Mouse (Mus musculus) bone marrow, adult 2 months (tissue): ENCODE results near the gene Sgms1. TPM values are rescaled to one million over a fixed set of nuclear protein-coding genes. Genes with fewer than 3 reads are reported as not detected.

Experiments used
- H3K27ac ChIP-seq: fragments of 200-500 bp; 2 replicates; pipeline ENCODE4 v1.5.1; 2012; ENCODE audit warnings: low read depth, mild to moderate bottlenecking, control low read depth, inconsistent platforms, low read length; ENCODE audit not compliant: control insufficient read depth, poor library complexity, insufficient read depth
- H3K4me1 ChIP-seq: fragments of 200-500 bp; 2 replicates; pipeline ENCODE4 v1.6.1; 2011; ENCODE audit warnings: low read length; ENCODE audit not compliant: control insufficient read depth, insufficient read depth
- H3K4me3 ChIP-seq: fragments of 200-500 bp; replicated peaks from 2 replicates; pipeline ENCODE3; 2011; ENCODE audit warnings: mild to moderate bottlenecking, low read depth, low read length, control low read depth; ENCODE audit not compliant: control insufficient read depth
- CTCF ChIP-seq: fragments of 200-500 bp; IDR thresholded peaks from 2 replicates; pipeline ENCODE4 v1.5.1; 2011; ENCODE audit warnings: low read length, control low read depth; ENCODE audit not compliant: control insufficient read depth, insufficient read depth
- POLR2A ChIP-seq: fragments of 200-500 bp; IDR thresholded peaks from 2 replicates; pipeline ENCODE4 v1.6.1; 2011; ENCODE audit warnings: low read depth, mild to moderate bottlenecking, control low read depth, low read length, borderline replicate concordance; ENCODE audit not compliant: control insufficient read depth
- WGBS: fragments of 180-500 bp; shearing (Covaris S2); methylation state at CpG from one replicate; pipeline ENCODE4 v1.1.7; 2018; 5-methylcytosine and 5-hydroxymethylcytosine counted together
- polyA plus RNA-seq: library from polyadenylated mRNA; stranded (reverse); fragments of >200 nt; gene quantifications from 2 replicates; pipeline ENCODE4 v1.2.4, GENCODE M21; 2011; ENCODE audit warnings: low replicate concordance; ENCODE audit not compliant: missing spikeins, insufficient read depth, insufficient read length

The Sgms1 gene
- polyA plus RNA-seq, 1 experiment, result 19.7 TPM

DNA sequence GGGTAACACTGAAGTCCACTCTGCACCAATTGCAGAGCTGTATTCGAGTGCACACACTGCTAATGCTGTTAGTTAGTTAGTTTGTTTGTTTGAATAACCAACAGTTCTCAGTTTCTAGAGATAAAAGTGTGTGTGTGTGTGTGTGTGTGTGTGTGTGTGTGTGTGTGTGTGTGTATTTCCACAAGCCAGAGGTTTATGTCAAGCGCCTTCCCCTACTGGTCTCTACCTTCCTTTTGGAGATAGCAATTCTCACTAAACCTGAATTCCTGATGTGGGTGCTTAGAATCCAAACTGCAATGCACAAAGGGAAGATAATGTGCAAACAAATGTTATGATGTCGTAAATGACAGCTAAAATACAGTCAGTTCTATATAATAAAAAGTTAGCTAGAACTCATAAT lies 131.9 kb downstream of the Sgms1 start:
- Histone ChIP-seq H3K27ac (no peak overlapping the region; the same call in 1 of the 2 replicates), H3K4me3 (no peak overlapping the region), H3K4me1 (peaks cover 11% of the 10 kb centered on the region; the same call in 1 of the 2 replicates)
- 60% methylated on average over 3 of the region's 3 CpGs for WGBS
- no peak for TF ChIP-seq CTCF
- TF ChIP-seq POLR2A, result no peak

DNA sequence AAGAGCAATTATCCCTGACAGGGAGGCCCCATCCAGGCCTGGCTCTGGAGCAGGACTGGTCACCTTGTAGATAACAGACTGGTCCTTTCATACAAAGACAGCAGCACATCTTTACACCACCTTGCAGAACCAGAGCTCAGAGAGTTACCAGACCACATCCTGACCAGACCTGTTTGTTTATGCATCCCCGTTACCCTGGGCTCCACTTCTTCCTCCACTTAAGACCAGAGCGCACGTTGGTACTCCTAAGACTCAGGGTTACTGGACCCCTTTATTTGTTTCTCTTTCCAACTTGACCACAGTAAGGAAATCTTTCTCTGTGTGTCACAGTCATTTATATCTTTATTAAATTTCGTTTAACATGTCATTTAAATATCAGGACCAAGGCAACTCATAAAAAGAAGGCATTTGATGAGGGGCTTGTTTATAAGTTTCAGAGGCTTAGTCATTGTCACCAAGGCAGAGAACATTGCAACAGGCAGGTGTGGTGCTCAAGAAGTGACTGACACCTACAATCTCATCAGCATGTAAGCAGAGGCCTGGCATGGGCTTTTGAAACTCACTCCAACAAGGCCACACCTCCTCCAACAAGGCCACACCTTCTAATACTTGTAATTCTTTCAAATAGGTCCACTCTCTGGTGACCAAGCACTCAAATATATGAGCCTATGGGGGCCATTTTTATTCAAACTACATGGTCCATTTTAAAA lies 132.7 kb downstream of the Sgms1 start:
- WGBS, result 36% methylated on average over 4 of the region's 4 CpGs
- TF ChIP-seq CTCF (no peak), POLR2A (no peak)
- peaks cover 12% of the 10 kb centered on the region; the same call in 1 of the 2 replicates for H3K4me1 ChIP-seq
- no peak overlapping the region for H3K4me3 ChIP-seq
- peak overlapping the region; percentile 27 for H3K27ac ChIP-seq

DNA sequence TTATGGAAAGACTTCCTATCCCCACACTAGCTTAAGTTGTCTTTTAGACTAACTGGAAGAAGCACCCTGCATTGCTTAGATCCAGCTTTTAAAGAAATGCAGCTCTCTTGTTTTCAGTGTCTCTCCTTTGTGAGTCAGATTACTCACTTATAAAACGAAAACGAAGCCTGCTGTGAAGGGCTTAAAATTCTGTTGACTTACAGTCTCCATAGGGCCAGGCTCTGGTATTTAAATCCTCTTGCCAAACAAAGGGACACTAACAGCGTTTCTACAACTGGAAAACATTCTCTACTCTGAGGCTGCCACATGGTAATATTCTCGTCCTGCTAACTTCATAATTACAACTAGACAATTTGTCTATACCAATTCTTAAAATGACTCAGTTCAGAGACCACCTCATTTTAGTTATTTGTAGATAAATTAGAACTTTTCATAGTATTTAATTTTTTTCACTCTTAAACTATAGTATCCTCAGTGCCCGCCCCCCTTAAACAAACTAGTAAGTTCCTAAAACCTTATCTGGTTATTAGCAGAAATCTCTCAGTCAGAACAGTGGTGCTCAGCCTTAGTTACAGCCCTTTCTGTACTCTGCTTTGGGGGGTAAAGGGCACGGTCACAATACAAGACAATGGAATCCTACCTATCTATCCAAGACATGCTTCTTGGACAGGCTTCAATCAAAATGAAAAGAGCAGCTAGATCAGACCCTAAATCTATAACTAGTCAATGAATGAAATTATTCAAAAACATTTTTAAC lies 133.9 kb downstream of the Sgms1 start:
- Histone ChIP-seq H3K4me1 (peaks cover 12% of the 10 kb centered on the region; the same call in 1 of the 2 replicates), H3K4me3 (no peak overlapping the region), H3K27ac (peak overlapping the region; percentile 36; the same call in 1 of the 2 replicates)
- TF ChIP-seq POLR2A (no peak), CTCF (no peak)
- WGBS, result 45% methylated on average over 6 of the region's 6 CpGs

DNA sequence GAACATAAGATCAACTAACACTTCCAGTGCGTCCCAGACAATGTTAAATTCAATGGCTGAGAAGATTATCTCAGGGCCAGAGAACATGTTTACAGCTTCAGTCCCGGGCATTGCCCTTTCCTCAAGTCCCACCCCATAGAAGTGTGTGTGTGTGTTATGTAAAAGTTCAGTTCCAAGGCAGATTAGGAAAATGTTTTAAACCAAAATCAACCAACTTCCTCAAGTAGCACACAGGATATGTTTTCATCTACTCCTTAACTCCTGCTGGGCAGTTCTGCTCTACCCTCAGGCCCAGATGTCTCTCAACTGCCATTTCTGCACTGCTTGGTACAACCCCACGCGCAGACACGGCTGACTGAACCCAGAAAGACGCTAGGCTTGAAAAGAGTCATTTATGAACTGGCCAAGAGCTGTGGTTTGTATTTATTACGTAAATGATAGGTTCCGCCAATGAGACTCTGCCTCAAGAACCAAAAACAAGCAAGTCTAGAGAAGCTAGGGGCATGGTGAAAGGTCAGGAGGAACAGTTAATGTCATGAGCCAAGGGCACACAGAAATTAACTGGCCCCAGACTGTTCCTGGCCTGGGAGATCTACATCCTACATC lies 134.7 kb downstream of the Sgms1 start:
- Histone ChIP-seq H3K4me3 (no peak overlapping the region), H3K4me1 (peaks cover 16% of the 10 kb centered on the region; the same call in 1 of the 2 replicates), H3K27ac (peak overlapping the region; percentile 36)
- TF ChIP-seq POLR2A, result no peak
- WGBS, result 6% methylated on average over 8 of the region's 8 CpGs

DNA sequence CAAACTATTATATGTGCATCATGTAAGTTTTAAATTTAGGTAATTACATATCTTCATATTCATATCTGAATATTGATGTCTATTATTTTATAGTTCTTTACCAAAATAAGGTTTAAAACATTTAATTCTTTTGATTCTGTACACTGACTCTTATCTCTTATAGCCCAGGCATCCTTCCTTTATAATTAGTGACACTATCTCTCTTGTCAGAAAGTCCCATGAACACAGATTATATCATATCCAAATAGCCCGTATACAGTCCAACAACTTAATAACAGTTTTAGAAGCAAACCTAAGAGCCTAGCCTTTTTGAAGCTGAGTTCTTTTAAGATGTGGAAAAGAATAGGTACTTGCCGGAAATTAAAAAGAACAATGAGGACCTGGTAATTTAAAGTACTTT lies 135.3 kb downstream of the Sgms1 start:
- no peak overlapping the region for H3K27ac ChIP-seq

DNA sequence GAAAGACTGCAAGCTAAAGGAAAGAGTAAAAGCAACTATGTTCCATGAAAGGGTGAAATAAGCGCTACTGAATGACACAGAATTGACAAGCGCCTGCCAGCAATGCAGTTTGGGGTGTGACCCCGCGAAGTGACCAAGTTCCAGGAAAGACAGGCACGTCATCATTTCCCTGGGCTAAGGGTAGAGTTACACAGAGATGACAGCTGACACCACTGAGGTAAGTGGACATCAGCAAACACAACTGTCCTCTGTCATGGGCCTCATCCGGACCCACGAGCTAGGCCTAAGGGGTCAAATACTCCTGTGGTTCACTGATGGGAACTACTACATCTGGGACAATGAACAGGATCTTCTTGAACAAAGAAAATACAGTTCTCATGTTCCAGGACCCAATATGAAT lies 136.5 kb downstream of the Sgms1 start:
- 85% methylated on average over 7 of the region's 7 CpGs for WGBS
- Histone ChIP-seq H3K4me3 (no peak overlapping the region), H3K27ac (no peak overlapping the region), H3K4me1 (peaks cover 10% of the 10 kb centered on the region; the same call in 1 of the 2 replicates)
- TF ChIP-seq POLR2A (no peak), CTCF (no peak)

More for the DNA sequence above, 135.3 kb downstream of the Sgms1 start:
- no peak overlapping the region for H3K4me3 ChIP-seq
- H3K4me1 ChIP-seq, result peaks cover 13% of the 10 kb centered on the region; the same call in 1 of the 2 replicates
- TF ChIP-seq CTCF, result no peak
- WGBS, result 33% methylated on average over 2 of the region's 2 CpGs

DNA sequence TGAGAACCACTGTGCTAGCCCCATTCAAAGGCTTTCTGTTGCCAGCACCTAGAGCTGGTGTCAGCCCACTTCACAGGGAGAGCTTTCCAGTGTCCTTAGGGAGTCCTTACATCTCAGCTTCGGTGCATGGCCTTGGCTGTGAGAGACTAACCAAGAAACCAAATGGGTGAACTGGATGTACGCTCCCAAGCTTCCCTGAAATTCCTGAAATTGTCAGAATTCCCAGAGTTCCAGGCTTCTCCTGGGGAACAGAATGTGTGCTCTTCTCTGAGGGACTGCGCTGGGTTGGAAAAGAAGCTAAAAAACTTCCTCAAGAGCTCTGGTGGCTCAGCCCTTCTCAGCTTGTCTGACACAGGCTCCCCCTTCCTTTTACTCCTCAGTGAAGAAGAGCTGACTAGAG lies 137.1 kb downstream of the Sgms1 start:
- Histone ChIP-seq H3K4me1 (peaks cover 10% of the 10 kb centered on the region; the same call in 1 of the 2 replicates), H3K27ac (peak overlapping the region; percentile 53; the same call in 1 of the 2 replicates), H3K4me3 (no peak overlapping the region)
- 82% methylated on average over 3 of the region's 3 CpGs for WGBS
- TF ChIP-seq POLR2A (no peak), CTCF (no peak)

DNA sequence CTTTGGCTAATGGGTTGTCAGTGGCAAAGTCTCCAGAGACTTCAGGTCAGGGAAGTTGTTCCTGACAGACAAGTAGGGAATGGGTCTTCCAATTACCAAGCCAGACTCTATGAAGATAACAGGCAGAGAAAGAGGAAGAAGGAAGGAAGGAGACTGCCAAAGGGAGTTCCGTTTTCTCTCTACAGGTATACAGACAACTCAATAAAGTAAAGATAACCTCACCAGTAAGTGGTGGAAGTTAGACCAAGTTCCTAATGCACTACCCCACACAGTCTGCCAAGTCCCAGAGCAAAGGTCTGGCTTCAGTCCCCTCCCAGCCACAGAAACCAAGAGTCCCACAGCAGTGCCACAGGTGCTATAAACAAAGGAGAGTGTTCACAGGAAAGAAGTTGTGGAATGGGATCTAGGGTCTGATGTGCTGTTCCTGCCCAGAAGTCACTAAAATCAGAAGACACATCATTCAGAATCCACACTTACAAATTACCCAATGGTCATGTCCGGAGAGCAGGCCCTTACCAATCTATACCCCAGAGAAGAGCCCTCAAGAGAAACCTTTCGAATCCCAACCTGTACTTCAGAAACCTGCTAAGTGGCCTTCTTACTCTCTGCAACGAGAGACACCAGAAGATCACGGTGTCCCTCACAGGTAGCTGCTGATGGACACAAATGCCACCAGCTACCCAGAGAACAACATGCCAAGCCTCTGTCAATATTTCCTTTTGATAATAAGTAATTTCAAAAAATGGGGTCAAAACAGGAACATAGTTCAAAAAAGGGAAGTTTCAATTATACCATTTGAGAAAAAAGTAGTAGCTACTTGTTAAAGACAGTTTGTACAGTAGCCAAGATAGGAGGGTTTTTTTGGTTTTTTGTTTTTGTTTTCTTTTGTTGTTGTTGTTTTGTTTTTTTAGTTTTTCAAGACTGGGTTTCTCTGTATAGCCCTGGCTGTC lies 140.1 kb downstream of the Sgms1 start:
- no peak overlapping the region for H3K4me3 ChIP-seq
- peaks cover 7% of the 10 kb centered on the region; the same call in 1 of the 2 replicates for H3K4me1 ChIP-seq
- H3K27ac ChIP-seq, result peak overlapping the region; percentile 57
- TF ChIP-seq CTCF, result no peak
- TF ChIP-seq POLR2A, result no peak
- 27% methylated on average over 5 of the region's 5 CpGs for WGBS
